24 mouse cellular contexts compared by ENCODE assay signal in the genomic region with DNA sequence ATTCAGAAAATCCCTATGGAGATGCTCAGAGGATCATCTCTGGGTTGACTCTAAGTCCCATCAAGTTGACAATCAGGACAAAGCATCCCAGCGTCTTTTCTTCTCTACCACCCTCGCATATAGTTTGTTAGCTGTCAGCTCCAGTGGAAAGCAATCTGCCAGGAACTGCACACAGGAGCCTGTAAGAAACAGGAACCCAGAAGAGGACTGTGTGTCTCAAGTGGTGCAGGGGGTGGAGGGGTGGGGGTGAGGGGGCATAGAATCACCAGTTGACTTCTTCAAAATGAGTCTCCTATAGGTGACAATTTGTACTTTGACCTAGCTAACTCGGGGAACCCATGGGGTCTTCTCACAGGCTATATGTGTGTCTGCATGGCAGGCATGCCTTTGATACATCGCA. TPM values are rescaled to one million over a fixed set of nuclear protein-coding genes. Genes with fewer than 3 reads are reported as not detected.
DNase-seq lines count a peak whose midpoint lies in the region; ATAC-seq lines count a peak whose summit lies in the region.
"Had no signal": no experiment of that assay in that cellular context is flagged by ENCODE, and none has a peak within 500 bp of the region (broad histone marks: within the 10 kb centered on the region; RNA-seq: fewer than 3 reads in every experiment).

No protein-coding gene starts in this region.

- 80% methylated on average over 4 of the region's 4 CpGs for WGBS in embryonic facial prominence, embryonic 12.5 days
- WGBS in embryonic facial prominence, embryonic 10.5 days: 88% methylated on average over 4 of the region's 4 CpGs
- 65% methylated on average over 4 of the region's 4 CpGs for WGBS in intestine, embryonic 15.5 days
- 56% methylated on average over 4 of the region's 4 CpGs for WGBS in stomach, embryonic 14.5 days
- 83% methylated on average over 4 of the region's 4 CpGs for WGBS in kidney, embryonic 15.5 days

- peak overlapping the region; percentile 43; the same call in 1 of the 2 replicates for H3K27ac ChIP-seq in embryonic facial prominence, embryonic 12.5 days
- no peak overlapping the region for H3K27ac ChIP-seq in embryonic facial prominence, embryonic 10.5 days (replicated peaks)
- H3K27ac ChIP-seq in intestine, embryonic 15.5 days: peak overlapping the region; percentile 27; the same call in 1 of the 2 replicates
- H3K27ac ChIP-seq in stomach, embryonic 14.5 days (ENCODE audit: low read length): peak overlapping the region; percentile 68; the same call in 1 of the 2 replicates
- H3K27ac ChIP-seq in kidney, embryonic 15.5 days: no peak overlapping the region
- H3K27ac ChIP-seq: forebrain, embryonic 12.5 days; heart, embryonic 10.5 days; hindbrain, embryonic 12.5 days; midbrain, embryonic 13.5 days had no signal

- no peak for ATAC-seq in embryonic facial prominence, embryonic 12.5 days (ENCODE audit: insufficient number of reproducible peaks, insufficient read depth, low FRiP score, low TSS enrichment)
- ATAC-seq in common myeloid progenitor, adult 5-6 weeks (replicated peaks; ENCODE audit: low read depth, poor library complexity, severe bottlenecking): peak; percentile 52; the same call in 1 of the 2 replicates
- no peak for ATAC-seq in intestine, embryonic 15.5 days
- ATAC-seq in stomach, embryonic 14.5 days (ENCODE audit: insufficient number of reproducible peaks, insufficient read depth, low FRiP score, low read depth): no peak
- no peak for ATAC-seq in kidney, embryonic 15.5 days (replicated peaks; ENCODE audit: low FRiP score)
- ATAC-seq: activated CD4-positive, CD25-positive, alpha-beta regulatory T cell, adult 4 months; lung, postnatal 0 days; midbrain, embryonic 13.5 days had no signal

- no peak overlapping the region for H3K4me2 ChIP-seq in embryonic facial prominence, embryonic 12.5 days (replicated peaks)
- H3K4me2 ChIP-seq in intestine, embryonic 15.5 days (replicated peaks): no peak overlapping the region
- no peak overlapping the region for H3K4me2 ChIP-seq in stomach, embryonic 14.5 days (replicated peaks; ENCODE audit: low read depth, low read length)
- H3K4me2 ChIP-seq in kidney, embryonic 15.5 days: no peak overlapping the region
- H3K4me2 ChIP-seq: forebrain, embryonic 12.5 days; hindbrain, embryonic 12.5 days; midbrain, embryonic 13.5 days had no signal

- no peak overlapping the region for H3K9ac ChIP-seq in embryonic facial prominence, embryonic 12.5 days
- H3K9ac ChIP-seq in intestine, embryonic 15.5 days: no peak overlapping the region
- no peak overlapping the region for H3K9ac ChIP-seq in stomach, embryonic 14.5 days (replicated peaks; ENCODE audit: low read depth, low read length)
- no peak overlapping the region for H3K9ac ChIP-seq in kidney, embryonic 15.5 days
- H3K9ac ChIP-seq: forebrain, embryonic 12.5 days; hindbrain, embryonic 12.5 days; midbrain, embryonic 13.5 days had no signal

- H3K27me3 ChIP-seq in embryonic facial prominence, embryonic 12.5 days: no peaks in the 10 kb centered on the region
- H3K27me3 ChIP-seq in embryonic facial prominence, embryonic 10.5 days (replicated peaks; ENCODE audit: low read depth, poor library complexity, severe bottlenecking): no peaks in the 10 kb centered on the region
- no peaks in the 10 kb centered on the region for H3K27me3 ChIP-seq in intestine, embryonic 15.5 days (replicated peaks)
- H3K27me3 ChIP-seq in stomach, embryonic 14.5 days (ENCODE audit: control insufficient read depth, insufficient read depth, low read length): no peaks in the 10 kb centered on the region
- no peaks in the 10 kb centered on the region for H3K27me3 ChIP-seq in kidney, embryonic 15.5 days
- H3K27me3 ChIP-seq: forebrain, embryonic 12.5 days; hindbrain, embryonic 12.5 days; midbrain, embryonic 13.5 days had no signal

- H3K4me1 ChIP-seq in embryonic facial prominence, embryonic 12.5 days: peaks cover 13% of the 10 kb centered on the region; the same call in 1 of the 2 replicates
- H3K4me1 ChIP-seq in embryonic facial prominence, embryonic 10.5 days: peaks cover 12% of the 10 kb centered on the region
- H3K4me1 ChIP-seq in intestine, embryonic 15.5 days (replicated peaks): no peaks in the 10 kb centered on the region
- peaks cover 10% of the 10 kb centered on the region; the same call in 1 of the 2 replicates for H3K4me1 ChIP-seq in stomach, embryonic 14.5 days (ENCODE audit: control insufficient read depth, insufficient read depth, low read length)
- peaks cover 21% of the 10 kb centered on the region for H3K4me1 ChIP-seq in kidney, embryonic 15.5 days
- H3K4me1 ChIP-seq: heart, embryonic 10.5 days; hindbrain, embryonic 12.5 days; midbrain, embryonic 13.5 days had no signal

- H3K36me3 ChIP-seq in embryonic facial prominence, embryonic 12.5 days: no peaks in the 10 kb centered on the region
- H3K36me3 ChIP-seq in embryonic facial prominence, embryonic 10.5 days (replicated peaks): no peaks in the 10 kb centered on the region
- H3K36me3 ChIP-seq in intestine, embryonic 15.5 days: no peaks in the 10 kb centered on the region
- H3K36me3 ChIP-seq in stomach, embryonic 14.5 days (ENCODE audit: control insufficient read depth, insufficient read depth, low read length): no peaks in the 10 kb centered on the region
- no peaks in the 10 kb centered on the region for H3K36me3 ChIP-seq in kidney, embryonic 15.5 days
- H3K36me3 ChIP-seq: forebrain, embryonic 12.5 days; heart, embryonic 10.5 days; hindbrain, embryonic 12.5 days; midbrain, embryonic 13.5 days had no signal

- DNase-seq in embryonic facial prominence, embryonic 10.5 days (ENCODE audit: low spot score): no peak
- no peak for DNase-seq in urinary bladder, postnatal 25 days (ENCODE audit: low spot score)
- no peak for DNase-seq in layer of hippocampus, adult 11-12 months (ENCODE audit: low spot score)
- DNase-seq: adrenal gland, postnatal 10 days; cerebellum, adult 18-20 months; cerebellum, postnatal 25 days; embryo, embryonic 11 days; heart, postnatal 10 days; kidney, adult 8-10 months; kidney, postnatal 25 days; right cerebral cortex, postnatal 14 days; thymus, adult 18-20 months; thymus, postnatal 4 days had no signal

- no peaks in the 10 kb centered on the region for H3K9me3 ChIP-seq in embryonic facial prominence, embryonic 12.5 days
- H3K9me3 ChIP-seq in embryonic facial prominence, embryonic 10.5 days: no peaks in the 10 kb centered on the region
- H3K9me3 ChIP-seq in intestine, embryonic 15.5 days: no peaks in the 10 kb centered on the region
- no peaks in the 10 kb centered on the region for H3K9me3 ChIP-seq in stomach, embryonic 14.5 days (ENCODE audit: control insufficient read depth, low read depth, low read length)
- H3K9me3 ChIP-seq in kidney, embryonic 15.5 days (replicated peaks): no peaks in the 10 kb centered on the region
- H3K9me3 ChIP-seq: heart, embryonic 10.5 days; hindbrain, embryonic 12.5 days; midbrain, embryonic 13.5 days had no signal

- H3K4me3 ChIP-seq in embryonic facial prominence, embryonic 12.5 days: no peak overlapping the region
- no peak overlapping the region for H3K4me3 ChIP-seq in embryonic facial prominence, embryonic 10.5 days
- no peak overlapping the region for H3K4me3 ChIP-seq in intestine, embryonic 15.5 days (replicated peaks)
- H3K4me3 ChIP-seq in stomach, embryonic 14.5 days (ENCODE audit: low read depth, low read length): no peak overlapping the region
- H3K4me3 ChIP-seq in kidney, embryonic 15.5 days (replicated peaks): no peak overlapping the region
- H3K4me3 ChIP-seq: forebrain, embryonic 12.5 days; heart, embryonic 10.5 days; hindbrain, embryonic 12.5 days; midbrain, embryonic 13.5 days had no signal

RNA-seq across cellular contexts. Expression of a gene that starts 12.7 kb away (rescaled TPM):
- polyA plus RNA-seq in embryonic facial prominence, embryonic 12.5 days (2016; fragmentation: Nextera tagmentation; extraction: Ambion mirVana): 4.3 and 5.2 TPM in 2 replicates
- 3.1 and 4.1 TPM in 2 replicates for polyA plus RNA-seq in embryonic facial prominence, embryonic 10.5 days (2016; fragmentation: Nextera tagmentation; extraction: Ambion mirVana)
- 47.1 and 54.4 TPM in 2 replicates for total RNA-seq in common myeloid progenitor, adult 5-6 weeks (2017)
- 4.8 and 5.1 TPM in 2 replicates for polyA plus RNA-seq in intestine, embryonic 15.5 days (2015; fragmentation: Nextera tagmentation; extraction: Ambion mirVana)
- 7.7 and 8.7 TPM in 2 replicates for polyA plus RNA-seq in stomach, embryonic 14.5 days (2014; fragmentation: Nextera tagmentation; extraction: Ambion mirVana)
- 8.1 and 8.2 TPM in 2 replicates for polyA plus RNA-seq in kidney, embryonic 15.5 days (2015; fragmentation: Nextera tagmentation; extraction: Ambion mirVana)

Comparison
In these comparisons a context has a peak if more than half of its experiments do, and no peak if none do; other contexts are left out.
1. H3K27ac ChIP-seq: peak in embryonic facial prominence, embryonic 12.5 days (single experiment), intestine, embryonic 15.5 days (single experiment) and stomach, embryonic 14.5 days (single experiment); none in embryonic facial prominence, embryonic 10.5 days (single experiment) and kidney, embryonic 15.5 days (single experiment).